Mouse (Mus musculus): ENCODE data around the gene Ehd2.
A peak's percentile ranks its signal among the peaks of the same experiment; 100 is the strongest.
"Not testable (repeated sequence)": the region's sequence is repeated elsewhere in the genome, so short reads cannot be mapped to it uniquely, and the experiment has no call there.

Ehd2 gene

GRCm38 (mm10) chr7:15945721-15946536, 21.4 kb downstream of the Ehd2 start, which contains the start of gene Nop53:
Nop53 (minus strand) TSS chr7:15946074.
- peak; percentile 86 to 90 for DNase-seq (ENCODE audit: low spot score in 2 of 2)

- DNase-seq (ENCODE audit: low spot score in 2 of 2): no peak
Measured at GRCm38 (mm10) chr7:15945211-15945610, 22.2 kb downstream of the Ehd2 start.

- DNase-seq (ENCODE audit: low spot score in 2 of 2): no peak
Measured at GRCm38 (mm10) chr7:15944311-15944710, 23.1 kb downstream of the Ehd2 start.

- DNase-seq (ENCODE audit: low spot score in 2 of 2): no peak
Measured at GRCm38 (mm10) chr7:15938621-15939020, 28.7 kb downstream of the Ehd2 start.

- DNase-seq (ENCODE audit: low spot score in 2 of 2): no peak
Measured at GRCm38 (mm10) chr7:15937491-15937890, 29.9 kb downstream of the Ehd2 start.

- no peak for DNase-seq (ENCODE audit: low spot score in 2 of 2)
Measured at GRCm38 (mm10) chr7:15933437-15934359, 33.7 kb downstream of the Ehd2 start.

- DNase-seq (ENCODE audit: low spot score in 2 of 2): no peak
Measured at GRCm38 (mm10) chr7:15931635-15932034, 35.7 kb downstream of the Ehd2 start.

GRCm38 (mm10) chr7:15930543-15930942, 36.8 kb downstream of the Ehd2 start:
- DNase-seq (ENCODE audit: low spot score in 2 of 2): no peak

- peak in 1 of 2 experiments; percentile 23 for DNase-seq (ENCODE audit: low spot score in 2 of 2)
Measured at GRCm38 (mm10) chr7:15929910-15930309, 37.5 kb downstream of the Ehd2 start.

- DNase-seq (ENCODE audit: low spot score in 2 of 2): peak; percentile 90 to 92
Measured at GRCm38 (mm10) chr7:15922220-15922773, 45.1 kb downstream of the Ehd2 start, which contains the start of gene Selenow. Selenow (minus strand) TSS chr7:15922402.

- DNase-seq (ENCODE audit: low spot score in 2 of 2): no peak
Measured at GRCm38 (mm10) chr7:15921796-15922195, 45.6 kb downstream of the Ehd2 start.

GRCm38 (mm10) chr7:15920645-15921190, 46.6 kb downstream of the Ehd2 start:
- no peak for DNase-seq (ENCODE audit: low spot score in 2 of 2)

- no peak for DNase-seq (ENCODE audit: low spot score in 2 of 2)
Measured at GRCm38 (mm10) chr7:15919947-15920346, 47.4 kb downstream of the Ehd2 start.

GRCm38 (mm10) chr7:15918371-15918770, 49.0 kb downstream of the Ehd2 start:
- DNase-seq (ENCODE audit: low spot score in 2 of 2): no peak

GRCm38 (mm10) chr7:15916996-15917395, 50.4 kb downstream of the Ehd2 start:
- no peak for DNase-seq (ENCODE audit: low spot score in 2 of 2)

GRCm38 (mm10) chr7:15916134-15916723, 51.1 kb downstream of the Ehd2 start:
- DNase-seq (ENCODE audit: low spot score in 2 of 2): no peak

- DNase-seq (ENCODE audit: low spot score in 2 of 2): not testable (repeated sequence)
Measured at GRCm38 (mm10) chr7:15915695-15916094, 51.7 kb downstream of the Ehd2 start.

- DNase-seq (ENCODE audit: low spot score in 2 of 2): no peak
Measured at GRCm38 (mm10) chr7:15914751-15915150, 52.6 kb downstream of the Ehd2 start.

GRCm38 (mm10) chr7:15914252-15914651, 53.1 kb downstream of the Ehd2 start:
- DNase-seq (ENCODE audit: low spot score in 2 of 2): no peak

GRCm38 (mm10) chr7:15912183-15912582, 55.2 kb downstream of the Ehd2 start:
- peak in 1 of 2 experiments; percentile 68 for DNase-seq (ENCODE audit: low spot score in 2 of 2)

GRCm38 (mm10) chr7:15910521-15910920, 56.8 kb downstream of the Ehd2 start:
- DNase-seq (ENCODE audit: low spot score in 2 of 2): no peak
